Mouse (Mus musculus): Measurements from ENCODE around the gene Pip4k2a.
"Not testable (repeated sequence)": the region's sequence is repeated elsewhere in the genome, so short reads cannot be mapped to it uniquely, and the experiment has no call there.

The Pip4k2a gene

GRCm38 (mm10) chr2:18998054-18998478, at the start of gene Pip4k2a, which contains the start of gene 4930426L09Rik:
TSS of gene Pip4k2a (minus strand) at chr2:18998126.
TSS of gene 4930426L09Rik (plus strand) at chr2:18998343.
- peak; percentile 93 to 96 for DNase-seq

- DNase-seq: no peak
Measured at GRCm38 (mm10) chr2:19037907-19038570, 40.1 kb upstream of the Pip4k2a start.

GRCm38 (mm10) chr2:19037430-19037829, 39.5 kb upstream of the Pip4k2a start:
- peak; percentile 36 to 57 for DNase-seq

GRCm38 (mm10) chr2:19024807-19025206, 26.9 kb upstream of the Pip4k2a start:
- DNase-seq: no peak

GRCm38 (mm10) chr2:19018034-19018433, 20.1 kb upstream of the Pip4k2a start:
- no peak for DNase-seq

- DNase-seq: no peak
Measured at GRCm38 (mm10) chr2:19016839-19017238, 18.9 kb upstream of the Pip4k2a start.

- no peak for DNase-seq
Measured at GRCm38 (mm10) chr2:19016348-19016747, 18.4 kb upstream of the Pip4k2a start.

- DNase-seq: no peak
Measured at GRCm38 (mm10) chr2:19011443-19011842, 13.5 kb upstream of the Pip4k2a start.

GRCm38 (mm10) chr2:19010541-19010940, 12.6 kb upstream of the Pip4k2a start:
- not testable (repeated sequence) for DNase-seq

- no peak for DNase-seq
Measured at GRCm38 (mm10) chr2:19007580-19007979, 9.7 kb upstream of the Pip4k2a start.

- no peak for DNase-seq
Measured at GRCm38 (mm10) chr2:19006124-19006523, 8.2 kb upstream of the Pip4k2a start.

- DNase-seq: peak; percentile 11 to 27
Measured at GRCm38 (mm10) chr2:19004801-19005200, 6.9 kb upstream of the Pip4k2a start.

GRCm38 (mm10) chr2:18999395-18999794, 1.5 kb upstream of the Pip4k2a start:
- no peak for DNase-seq

GRCm38 (mm10) chr2:18997387-18997971, 447 bp downstream of the Pip4k2a start:
- peak; percentile 66 to 79 for DNase-seq

GRCm38 (mm10) chr2:18996451-18997211, 1.3 kb downstream of the Pip4k2a start:
- peak; percentile 40 to 41 for DNase-seq

- no peak for DNase-seq
Measured at GRCm38 (mm10) chr2:18992512-18993510, 5.1 kb downstream of the Pip4k2a start.

GRCm38 (mm10) chr2:18988885-18989284, 9.0 kb downstream of the Pip4k2a start:
- no peak for DNase-seq

GRCm38 (mm10) chr2:18985506-18985905, 12.4 kb downstream of the Pip4k2a start:
- no peak for DNase-seq

- no peak for DNase-seq
Measured at GRCm38 (mm10) chr2:18984095-18984847, 13.7 kb downstream of the Pip4k2a start.

GRCm38 (mm10) chr2:18983546-18983945, 14.4 kb downstream of the Pip4k2a start:
- DNase-seq: no peak

GRCm38 (mm10) chr2:18982581-18982980, 15.3 kb downstream of the Pip4k2a start:
- no peak for DNase-seq

- no peak for DNase-seq
Measured at GRCm38 (mm10) chr2:18979675-18980074, 18.3 kb downstream of the Pip4k2a start.
